Mouse (Mus musculus): ENCODE measurements at regions not wholly inside any gene's neighbourhood (a gene's known extent, or its start where the extent isn't known, plus 50 kb on each side); places are given as distances from the start of the nearest gene placed in this dataset.

DNA sequence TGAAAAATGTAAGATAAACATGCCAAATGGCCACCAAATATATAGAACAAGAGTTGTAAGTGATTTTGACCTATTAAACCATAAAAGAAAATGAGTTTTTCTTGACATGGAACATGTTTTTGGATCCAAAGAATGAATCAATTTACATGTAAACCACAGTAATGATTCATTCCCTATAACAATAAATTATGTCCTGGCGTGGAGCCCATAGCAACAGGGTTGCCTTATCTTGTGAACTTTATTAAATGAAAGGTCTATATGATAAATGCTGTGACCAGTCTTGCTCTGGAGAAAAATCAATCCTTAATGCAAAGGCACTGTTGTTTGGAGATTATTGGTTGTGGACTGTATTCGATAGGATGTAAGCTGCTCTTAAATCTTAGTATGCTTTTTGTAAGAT lies 538.0 kb upstream of the N6amt1 start:
- ATAC-seq (replicated peaks; ENCODE audit: low FRiP score, low TSS enrichment, low read depth) = no peak

DNA sequence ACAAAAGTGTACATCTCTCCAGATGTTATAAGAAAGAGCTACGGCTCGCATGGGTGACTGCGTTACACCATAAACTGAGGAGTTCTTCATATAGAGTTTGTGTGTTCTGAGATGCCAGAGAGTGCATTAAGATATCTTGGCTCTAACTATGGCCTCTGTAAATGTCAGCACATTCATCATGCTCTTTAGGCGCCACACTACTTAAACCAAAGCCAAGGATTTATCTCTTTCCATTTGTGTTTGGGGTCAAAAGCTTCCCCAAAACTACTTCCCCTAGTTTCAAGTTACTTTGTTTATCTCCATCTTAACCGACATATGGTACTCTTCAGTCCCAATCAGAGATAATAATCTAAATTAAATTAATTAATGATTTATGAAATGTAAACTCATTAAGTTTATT lies 541.3 kb upstream of the N6amt1 start:
- DNase-seq (ENCODE audit: low spot score) (no peak), ATAC-seq (replicated peaks; ENCODE audit: low FRiP score, low TSS enrichment, low read depth) (no peak)
- WGBS = 41% methylated on average over 5 of the region's 5 CpGs
- Histone ChIP-seq H3K4me3 (ENCODE audit: low read depth, low read length) (no peak overlapping the region), H3K27ac (ENCODE audit: low read depth) (no peak overlapping the region), H3K4me2 (ENCODE audit: low read length) (no peak overlapping the region), H3K36me3 (ENCODE audit: control insufficient read depth, insufficient read depth, low read length) (no peaks in the 10 kb centered on the region), H3K27me3 (replicated peaks; ENCODE audit: control insufficient read depth, insufficient read depth, low read length) (no peaks in the 10 kb centered on the region), H3K9ac (ENCODE audit: low read length) (no peak overlapping the region), H3K9me3 (ENCODE audit: control insufficient read depth, low read length) (no peaks in the 10 kb centered on the region), H3K4me1 (replicated peaks; ENCODE audit: control insufficient read depth, insufficient read depth, low read length) (0 out of 2 replicates have a peak, but pooled peaks cover 6% of the 10 kb centered on the region)

More for the DNA sequence above, 538.0 kb upstream of the N6amt1 start:
- Histone ChIP-seq H3K4me2 (ENCODE audit: low read length) (no peak overlapping the region), H3K27me3 (replicated peaks; ENCODE audit: control insufficient read depth, insufficient read depth, low read length) (no peaks in the 10 kb centered on the region), H3K4me1 (replicated peaks; ENCODE audit: control insufficient read depth, insufficient read depth, low read length) (0 out of 2 replicates have a peak, but pooled peaks cover 6% of the 10 kb centered on the region), H3K4me3 (ENCODE audit: low read depth, low read length) (no peak overlapping the region), H3K9me3 (ENCODE audit: control insufficient read depth, low read length) (no peaks in the 10 kb centered on the region), H3K9ac (ENCODE audit: low read length) (no peak overlapping the region), H3K27ac (ENCODE audit: low read depth) (no peak overlapping the region), H3K36me3 (ENCODE audit: control insufficient read depth, insufficient read depth, low read length) (no peaks in the 10 kb centered on the region)
- DNase-seq (ENCODE audit: low spot score) = no peak
- 61% methylated on average over 2 of the region's 2 CpGs for WGBS

DNA sequence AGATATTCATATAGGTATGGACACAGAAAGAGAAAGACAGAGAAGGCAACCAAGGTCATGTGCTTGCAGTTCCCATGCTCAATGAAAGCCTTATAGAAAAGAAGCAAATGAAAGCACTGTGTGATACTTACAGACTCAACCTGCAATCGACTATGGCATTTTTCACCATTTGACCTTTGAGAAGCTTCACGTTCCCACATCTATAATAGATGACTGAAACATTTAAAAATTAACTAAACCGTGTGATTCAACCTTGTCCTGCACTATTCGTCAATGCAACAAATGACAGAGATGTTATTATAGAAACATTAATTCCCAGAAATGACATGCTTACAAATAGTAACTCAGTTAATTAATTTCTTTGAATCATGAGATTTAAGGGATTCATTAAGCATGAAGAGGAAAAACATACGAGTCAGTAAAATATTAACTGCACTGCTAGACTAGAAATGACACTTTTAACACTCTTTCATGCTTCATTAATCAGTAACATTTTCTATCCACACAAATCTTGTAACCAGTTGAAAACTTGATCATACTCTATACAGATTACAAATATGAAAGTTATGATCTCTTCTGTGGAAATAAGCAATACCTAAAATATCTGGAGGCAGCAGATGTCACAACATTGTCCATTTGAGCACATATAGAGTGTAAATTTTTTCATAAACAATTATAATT lies 545.2 kb upstream of the N6amt1 start:
- H3K4me3 ChIP-seq (ENCODE audit: low read depth, low read length) = no peak overlapping the region
- H3K4me2 ChIP-seq (ENCODE audit: low read length) = no peak overlapping the region
- no peak overlapping the region for H3K27ac ChIP-seq (ENCODE audit: low read depth)
- H3K9ac ChIP-seq (ENCODE audit: low read length) = no peak overlapping the region
- no peaks in the 10 kb centered on the region for H3K36me3 ChIP-seq (ENCODE audit: control insufficient read depth, insufficient read depth, low read length)
- WGBS = 71% methylated on average over 5 of the region's 5 CpGs
- no peak for ATAC-seq (replicated peaks; ENCODE audit: low FRiP score, low TSS enrichment, low read depth)
- DNase-seq (ENCODE audit: low spot score) = no peak
- no peaks in the 10 kb centered on the region for H3K4me1 ChIP-seq (replicated peaks; ENCODE audit: control insufficient read depth, insufficient read depth, low read length)
- H3K9me3 ChIP-seq (ENCODE audit: control insufficient read depth, low read length) = no peaks in the 10 kb centered on the region
- no peaks in the 10 kb centered on the region for H3K27me3 ChIP-seq (replicated peaks; ENCODE audit: control insufficient read depth, insufficient read depth, low read length)

DNA sequence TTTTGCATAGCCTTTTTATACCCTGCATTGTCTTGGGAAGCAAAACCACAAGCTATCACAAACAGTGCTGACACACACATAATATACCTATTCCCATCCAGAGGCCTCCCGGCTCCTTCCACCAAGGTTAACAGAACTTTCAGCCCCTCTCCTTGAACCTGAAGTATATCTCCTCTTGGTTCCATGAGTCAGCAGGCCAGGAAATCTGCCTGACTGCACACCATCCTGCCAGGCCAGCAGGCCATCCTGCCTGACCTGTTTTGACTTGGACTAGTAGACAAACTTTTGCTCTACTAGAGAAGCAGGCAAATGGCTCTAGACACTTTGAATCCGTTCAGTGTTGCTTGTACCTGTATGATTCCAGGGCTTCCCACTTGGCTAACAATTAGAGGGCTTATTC lies 547.6 kb upstream of the N6amt1 start:
- no peak overlapping the region for H3K27ac ChIP-seq (ENCODE audit: low read depth)
- no peak for DNase-seq (ENCODE audit: low spot score)
- no peaks in the 10 kb centered on the region for H3K9me3 ChIP-seq (ENCODE audit: control insufficient read depth, low read length)
- H3K9ac ChIP-seq (ENCODE audit: low read length) = no peak overlapping the region
- WGBS = 79% methylated on average over 2 of the region's 2 CpGs
- H3K36me3 ChIP-seq (ENCODE audit: control insufficient read depth, insufficient read depth, low read length) = no peaks in the 10 kb centered on the region
- H3K4me3 ChIP-seq (ENCODE audit: low read depth, low read length) = no peak overlapping the region
- no peak for ATAC-seq (replicated peaks; ENCODE audit: low FRiP score, low TSS enrichment, low read depth)
- H3K4me1 ChIP-seq (replicated peaks; ENCODE audit: control insufficient read depth, insufficient read depth, low read length) = no peaks in the 10 kb centered on the region
- no peak overlapping the region for H3K4me2 ChIP-seq (ENCODE audit: low read length)
- no peaks in the 10 kb centered on the region for H3K27me3 ChIP-seq (replicated peaks; ENCODE audit: control insufficient read depth, insufficient read depth, low read length)

DNA sequence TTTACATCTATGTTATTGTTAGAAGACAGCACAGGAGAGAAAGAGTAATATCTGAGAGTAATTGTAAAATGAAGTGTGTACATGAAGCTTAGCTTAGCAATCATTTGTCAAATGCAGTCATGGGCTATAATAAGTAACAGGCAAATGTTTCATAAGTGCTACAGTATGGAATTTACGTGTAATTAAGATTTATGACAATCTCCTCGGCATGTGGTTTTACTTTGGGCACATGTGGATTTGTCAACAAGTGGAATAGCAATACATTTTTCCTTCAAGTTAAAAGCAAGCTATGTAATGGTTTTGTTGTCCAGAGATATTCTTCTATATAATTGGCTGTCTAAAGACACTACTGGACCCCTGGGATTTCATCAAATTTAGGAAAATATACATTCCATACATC lies 577.9 kb upstream of the N6amt1 start:
- Histone ChIP-seq H3K36me3 (ENCODE audit: control insufficient read depth, insufficient read depth, low read length) (no peaks in the 10 kb centered on the region), H3K9ac (ENCODE audit: low read length) (no peak overlapping the region), H3K27ac (ENCODE audit: low read depth) (no peak overlapping the region), H3K9me3 (ENCODE audit: control insufficient read depth, low read length) (no peaks in the 10 kb centered on the region), H3K27me3 (replicated peaks; ENCODE audit: control insufficient read depth, insufficient read depth, low read length) (no peaks in the 10 kb centered on the region), H3K4me2 (ENCODE audit: low read length) (no peak overlapping the region), H3K4me1 (replicated peaks; ENCODE audit: control insufficient read depth, insufficient read depth, low read length) (no peaks in the 10 kb centered on the region), H3K4me3 (ENCODE audit: low read depth, low read length) (no peak overlapping the region)
- DNase-seq (ENCODE audit: low spot score) (no peak), ATAC-seq (replicated peaks; ENCODE audit: low FRiP score, low TSS enrichment, low read depth) (no peak)
- WGBS = 51% methylated on average over 2 of the region's 2 CpGs

DNA sequence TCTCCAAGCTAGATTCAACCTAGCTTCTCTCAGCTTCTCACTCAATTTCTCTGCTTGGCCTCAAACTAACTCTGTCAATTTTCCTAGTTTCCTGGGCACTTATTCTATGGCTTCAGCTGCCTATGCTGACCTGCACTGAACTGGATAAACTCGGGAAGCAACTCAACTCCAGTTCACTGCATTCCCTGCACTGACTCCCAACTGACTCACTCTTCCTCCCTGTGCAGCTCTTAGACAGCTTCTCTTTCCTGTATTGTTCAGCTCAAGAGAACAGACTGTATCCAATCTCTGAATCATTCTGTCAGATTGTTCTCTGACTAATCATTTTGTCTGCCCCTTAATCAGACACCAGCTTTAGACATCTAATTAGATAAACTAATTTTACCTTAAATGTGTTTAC lies 581.4 kb upstream of the N6amt1 start:
- Histone ChIP-seq H3K9ac (ENCODE audit: low read length) (no peak overlapping the region), H3K4me2 (ENCODE audit: low read length) (no peak overlapping the region), H3K4me1 (replicated peaks; ENCODE audit: control insufficient read depth, insufficient read depth, low read length) (no peaks in the 10 kb centered on the region), H3K36me3 (ENCODE audit: control insufficient read depth, insufficient read depth, low read length) (no peaks in the 10 kb centered on the region), H3K4me3 (ENCODE audit: low read depth, low read length) (no peak overlapping the region), H3K27ac (ENCODE audit: low read depth) (no peak overlapping the region), H3K9me3 (ENCODE audit: control insufficient read depth, low read length) (no peaks in the 10 kb centered on the region), H3K27me3 (replicated peaks; ENCODE audit: control insufficient read depth, insufficient read depth, low read length) (no peaks in the 10 kb centered on the region)
- WGBS = 41% methylated on average over 1 of the region's 1 CpGs
- ATAC-seq (replicated peaks; ENCODE audit: low FRiP score, low TSS enrichment, low read depth) (no peak), DNase-seq (ENCODE audit: low spot score) (no peak)

DNA sequence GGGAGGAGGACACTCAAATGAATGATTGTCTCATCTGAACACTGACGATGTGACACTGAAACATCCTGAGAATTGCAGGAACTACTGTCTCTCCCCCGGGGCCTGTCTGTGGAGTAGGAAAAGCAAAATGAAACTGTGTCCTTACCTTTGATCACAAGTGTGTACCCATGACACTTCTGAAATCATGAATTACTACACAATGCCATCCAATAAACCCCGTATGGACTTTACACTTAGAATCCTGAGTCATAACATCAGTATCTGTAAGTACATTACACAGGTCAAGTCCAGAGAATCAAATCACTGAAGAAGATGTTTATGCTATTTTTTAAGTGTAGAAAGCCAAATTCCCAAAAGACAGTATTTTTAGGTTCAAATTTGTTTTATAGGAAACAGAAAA lies 585.1 kb upstream of the N6amt1 start:
- WGBS = 85% methylated on average over 3 of the region's 3 CpGs

DNA sequence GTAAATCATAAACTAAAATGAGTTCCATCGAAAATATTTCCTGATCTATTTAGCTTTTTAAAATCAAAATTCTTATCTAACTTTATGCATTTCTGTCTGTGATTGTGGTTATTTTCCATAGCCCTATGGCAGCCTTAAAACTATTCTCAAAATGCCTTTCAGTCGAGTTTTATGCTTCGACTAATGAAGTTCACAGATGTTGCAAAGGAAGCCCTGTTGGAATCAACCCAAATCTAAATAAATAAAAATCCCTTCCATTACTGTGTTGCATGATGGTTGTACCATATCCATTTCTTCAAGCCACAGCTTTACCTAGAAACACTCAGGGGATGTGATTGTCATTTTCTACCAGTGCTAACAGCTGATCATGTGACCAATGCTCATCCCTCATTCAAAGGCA lies 585.6 kb upstream of the N6amt1 start:
- Histone ChIP-seq H3K4me2 (ENCODE audit: low read length) (no peak overlapping the region), H3K4me3 (ENCODE audit: low read depth, low read length) (no peak overlapping the region), H3K36me3 (ENCODE audit: control insufficient read depth, insufficient read depth, low read length) (no peaks in the 10 kb centered on the region), H3K9me3 (ENCODE audit: control insufficient read depth, low read length) (no peaks in the 10 kb centered on the region), H3K9ac (ENCODE audit: low read length) (no peak overlapping the region), H3K27me3 (replicated peaks; ENCODE audit: control insufficient read depth, insufficient read depth, low read length) (no peaks in the 10 kb centered on the region), H3K4me1 (replicated peaks; ENCODE audit: control insufficient read depth, insufficient read depth, low read length) (no peaks in the 10 kb centered on the region), H3K27ac (ENCODE audit: low read depth) (no peak overlapping the region)
- 66% methylated on average over 3 of the region's 3 CpGs for WGBS
- ATAC-seq (replicated peaks; ENCODE audit: low FRiP score, low TSS enrichment, low read depth) (no peak), DNase-seq (ENCODE audit: low spot score) (no peak)

More for the DNA sequence above, 585.1 kb upstream of the N6amt1 start:
- ATAC-seq (replicated peaks; ENCODE audit: low FRiP score, low TSS enrichment, low read depth) (no peak), DNase-seq (ENCODE audit: low spot score) (no peak)
- H3K4me1 ChIP-seq (replicated peaks; ENCODE audit: control insufficient read depth, insufficient read depth, low read length) = no peaks in the 10 kb centered on the region
- H3K9ac ChIP-seq (ENCODE audit: low read length) = no peak overlapping the region
- H3K36me3 ChIP-seq (ENCODE audit: control insufficient read depth, insufficient read depth, low read length) = no peaks in the 10 kb centered on the region
- no peaks in the 10 kb centered on the region for H3K9me3 ChIP-seq (ENCODE audit: control insufficient read depth, low read length)
- no peak overlapping the region for H3K4me3 ChIP-seq (ENCODE audit: low read depth, low read length)
- no peak overlapping the region for H3K27ac ChIP-seq (ENCODE audit: low read depth)
- no peak overlapping the region for H3K4me2 ChIP-seq (ENCODE audit: low read length)
- H3K27me3 ChIP-seq (replicated peaks; ENCODE audit: control insufficient read depth, insufficient read depth, low read length) = no peaks in the 10 kb centered on the region

DNA sequence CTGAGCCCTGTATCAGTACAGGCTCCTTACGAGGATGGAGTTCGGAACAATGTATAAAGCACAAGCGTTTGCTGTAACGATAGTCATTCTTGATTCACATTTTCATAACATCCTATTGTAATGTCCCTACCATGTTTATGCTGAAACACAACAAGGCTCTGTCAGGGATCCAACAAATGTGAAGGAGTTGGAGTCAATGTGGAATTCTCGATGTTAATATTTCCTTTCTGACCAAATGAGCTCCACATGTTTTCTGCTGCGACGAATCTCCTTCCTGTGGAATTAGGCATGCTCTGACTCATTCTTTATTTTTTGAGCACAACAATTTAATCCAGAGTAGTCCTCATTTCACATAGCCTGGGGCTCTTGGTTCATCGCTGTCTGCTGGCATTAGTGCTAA lies 588.0 kb upstream of the N6amt1 start:
- no peaks in the 10 kb centered on the region for H3K27me3 ChIP-seq (replicated peaks; ENCODE audit: control insufficient read depth, insufficient read depth, low read length)
- H3K4me2 ChIP-seq (ENCODE audit: low read length) = no peak overlapping the region
- ATAC-seq (replicated peaks; ENCODE audit: low FRiP score, low TSS enrichment, low read depth) (no peak), DNase-seq (ENCODE audit: low spot score) (no peak)
- no peak overlapping the region for H3K9ac ChIP-seq (ENCODE audit: low read length)
- no peak overlapping the region for H3K4me3 ChIP-seq (ENCODE audit: low read depth, low read length)
- no peak overlapping the region for H3K27ac ChIP-seq (ENCODE audit: low read depth)
- no peaks in the 10 kb centered on the region for H3K4me1 ChIP-seq (replicated peaks; ENCODE audit: control insufficient read depth, insufficient read depth, low read length)
- H3K9me3 ChIP-seq (ENCODE audit: control insufficient read depth, low read length) = no peaks in the 10 kb centered on the region
- WGBS = 79% methylated on average over 8 of the region's 8 CpGs
- H3K36me3 ChIP-seq (ENCODE audit: control insufficient read depth, insufficient read depth, low read length) = no peaks in the 10 kb centered on the region

Measured in intestine, embryonic 14.5 days (tissue).